Comparison of ENCODE assay signal across 17 mouse cellular contexts in the genomic region with DNA sequence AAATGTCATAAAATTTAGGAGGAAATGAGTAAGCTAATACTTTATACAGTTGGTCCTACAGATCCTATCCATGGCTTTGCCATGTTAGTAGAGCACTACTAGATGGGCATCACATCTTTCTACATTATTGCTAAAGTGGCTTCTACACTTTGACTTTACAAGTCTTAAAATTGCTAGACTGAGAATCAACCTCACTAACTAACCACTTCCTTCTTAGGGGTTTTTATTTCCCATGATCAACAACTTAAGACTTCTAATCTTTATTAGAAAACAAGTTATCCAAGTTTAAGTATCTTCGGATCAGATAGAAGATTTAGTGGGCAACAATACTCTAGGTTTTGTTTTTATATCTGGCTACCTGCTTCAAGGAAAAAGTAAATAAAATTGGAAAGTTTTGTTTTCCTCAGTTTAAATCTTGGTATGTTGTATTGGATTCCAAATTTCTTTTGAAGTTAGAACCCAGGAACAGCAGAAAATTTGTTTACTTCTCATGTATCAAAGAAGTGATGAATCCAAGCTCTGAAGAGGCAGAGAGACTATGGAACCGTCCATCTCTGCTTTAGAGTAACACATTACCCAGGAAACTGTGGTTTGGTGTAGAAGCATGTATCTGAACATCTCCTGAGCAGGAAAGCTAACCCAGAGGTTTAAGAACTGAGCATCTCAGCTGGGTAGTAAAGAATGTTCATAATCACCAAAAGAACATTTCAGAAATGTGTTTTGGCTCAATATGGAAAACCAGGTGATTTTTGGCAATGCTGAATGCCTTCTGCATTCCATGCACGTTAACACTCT.
A peak's percentile ranks its signal among the peaks of the same experiment; 100 is the strongest.
DNase-seq lines count a peak whose midpoint lies in the region; ATAC-seq lines count a peak whose summit lies in the region.
"Had no signal": no experiment of that assay in that cellular context is flagged by ENCODE, and none has a peak within 500 bp of the region (broad histone marks: within the 10 kb centered on the region; RNA-seq: fewer than 3 reads in every experiment).

No protein-coding gene starts in this region.

- ATAC-seq in CD4-positive, CD25-positive, alpha-beta regulatory T cell, adult 4 months = peak; percentile 69
- ATAC-seq: forebrain, embryonic 16.5 days; hindbrain, postnatal 0 days; intestine, embryonic 16.5 days had no signal

- DNase-seq in thymus, postnatal 14 days = peak; percentile 17
- DNase-seq in thymus, postnatal 25 days = no peak
- DNase-seq in induced T-regulatory cell, adult 2 months (ENCODE audit: low read depth) = peak; percentile 73
- DNase-seq in cerebellum, adult 11-12 months = no peak
- DNase-seq in kidney, postnatal 25 days = no peak
- no peak for DNase-seq in gastrocnemius, postnatal 4 days (ENCODE audit: low spot score in 2 of 2)
- DNase-seq: adrenal gland, postnatal 14 days; B cell, adult 2 months; cerebellum, adult 18-20 months; cerebellum, adult 9-11 months; cerebellum, postnatal 36 days; gastrocnemius, postnatal 10 days; heart, postnatal 10 days had no signal

Comparison
In these comparisons a context has a peak if more than half of its experiments do, and no peak if none do; other contexts are left out.
1. DNase-seq: peak in thymus, postnatal 14 days (single experiment) and induced T-regulatory cell, adult 2 months (single experiment); none in thymus, postnatal 25 days (single experiment), cerebellum, adult 11-12 months (single experiment), kidney, postnatal 25 days (0 of 2) and gastrocnemius, postnatal 4 days (0 of 2).